Mouse (Mus musculus): ENCODE data around the gene Zfp622. TPM values are rescaled to one million over a fixed set of nuclear protein-coding genes. Genes with fewer than 3 reads are reported as not detected.
A peak's percentile ranks its signal among the peaks of the same experiment; 100 is the strongest.
"Not testable (repeated sequence)": the region's sequence is repeated elsewhere in the genome, so short reads cannot be mapped to it uniquely, and the experiment has no call there.

The Zfp622 gene
- polyA plus RNA-seq, 1 experiment from 2014 or later = 28.9 TPM

DNA sequence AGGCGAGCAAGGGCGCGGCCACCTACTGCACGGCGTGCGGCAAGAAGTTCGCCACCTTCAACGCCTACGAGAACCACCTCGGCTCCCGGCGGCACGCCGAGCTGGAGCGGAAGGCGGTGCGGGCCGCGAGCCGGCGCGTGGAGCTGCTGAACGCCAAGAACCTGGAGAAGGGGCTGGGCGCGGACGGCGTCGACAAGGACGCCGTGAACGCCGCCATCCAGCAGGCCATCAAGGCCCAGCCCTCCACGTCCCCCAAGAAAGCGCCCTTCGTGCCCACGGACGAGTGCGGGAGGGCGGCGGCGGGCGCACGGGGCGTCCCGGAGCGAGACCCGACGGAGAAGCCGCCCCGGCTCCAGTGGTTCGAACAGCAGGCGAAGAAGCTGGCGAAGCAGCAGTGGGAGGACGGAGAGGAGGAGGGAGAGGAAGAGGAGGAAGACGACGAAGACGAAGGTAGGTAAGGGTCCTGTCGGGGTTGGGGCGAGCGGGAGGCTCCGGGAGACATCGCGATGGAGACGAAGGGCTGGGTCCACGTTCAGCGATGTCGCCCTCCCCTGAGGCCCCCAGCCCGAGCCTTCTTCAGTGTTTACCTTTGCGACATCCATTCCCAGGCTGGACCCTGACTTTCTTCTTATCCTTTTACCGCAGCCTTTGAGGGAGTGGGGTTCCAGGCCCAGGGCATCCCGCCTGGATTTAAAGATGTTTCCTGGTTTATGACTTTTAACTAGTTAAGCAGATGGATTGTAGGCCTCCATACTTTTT is 747 bp downstream of the Zfp622 start:
- peaks cover 16% of the 10 kb centered on the region for H3K4me1 ChIP-seq
- peaks cover 34% of the 10 kb centered on the region for H3K36me3 ChIP-seq
- H3K27ac ChIP-seq = peak overlapping the region; percentile 88
- H3K27me3 ChIP-seq (ENCODE audit: low read depth, poor library complexity, severe bottlenecking) = no peaks in the 10 kb centered on the region
- no peaks in the 10 kb centered on the region for H3K9me3 ChIP-seq (replicated peaks)
- WGBS = under 1% methylated on average over 71 of the region's 71 CpGs
- peak overlapping the region; percentile 89 for H3K4me3 ChIP-seq
- peak; percentile 49 for DNase-seq (ENCODE audit: low spot score)

GRCm38 (mm10) chr15:25992992-25993727 is 9.0 kb downstream of the Zfp622 start:
- H3K9me3 ChIP-seq (replicated peaks) = no peaks in the 10 kb centered on the region
- 65% methylated on average over 8 of the region's 8 CpGs for WGBS
- no peak overlapping the region for H3K4me3 ChIP-seq
- H3K4me1 ChIP-seq = no peaks in the 10 kb centered on the region
- H3K27me3 ChIP-seq (ENCODE audit: low read depth, poor library complexity, severe bottlenecking) = no peaks in the 10 kb centered on the region
- DNase-seq (ENCODE audit: low spot score) = peak; percentile 45
- no peak overlapping the region for H3K27ac ChIP-seq
- H3K36me3 ChIP-seq = peaks cover 92% of the 10 kb centered on the region

DNA sequence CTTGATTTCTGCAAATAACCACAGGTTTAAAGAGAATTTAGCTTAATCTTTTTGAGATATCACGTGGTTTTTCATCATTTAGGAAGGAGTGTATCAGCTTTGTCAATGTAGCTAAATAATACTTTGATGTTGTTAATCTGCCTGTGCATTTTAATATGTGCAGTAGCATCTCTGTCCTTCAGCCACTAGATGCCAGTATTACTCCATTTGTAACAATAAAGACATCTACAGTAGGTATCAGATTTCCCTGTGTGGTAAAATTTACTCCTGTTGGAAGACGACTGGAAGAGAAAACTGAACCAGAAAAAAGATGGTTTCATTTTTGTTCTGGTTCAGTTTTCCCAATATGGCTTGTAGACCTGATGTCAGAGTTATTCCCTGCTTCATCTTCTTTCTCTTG is 11.4 kb downstream of the Zfp622 start:
- Histone ChIP-seq H3K36me3 (peaks cover 73% of the 10 kb centered on the region), H3K4me3 (no peak overlapping the region), H3K4me1 (no peaks in the 10 kb centered on the region), H3K9me3 (replicated peaks) (no peaks in the 10 kb centered on the region), H3K27ac (no peak overlapping the region), H3K27me3 (ENCODE audit: low read depth, poor library complexity, severe bottlenecking) (no peaks in the 10 kb centered on the region)
- no peak for DNase-seq (ENCODE audit: low spot score)
- 61% methylated on average over 2 of the region's 2 CpGs for WGBS

DNA sequence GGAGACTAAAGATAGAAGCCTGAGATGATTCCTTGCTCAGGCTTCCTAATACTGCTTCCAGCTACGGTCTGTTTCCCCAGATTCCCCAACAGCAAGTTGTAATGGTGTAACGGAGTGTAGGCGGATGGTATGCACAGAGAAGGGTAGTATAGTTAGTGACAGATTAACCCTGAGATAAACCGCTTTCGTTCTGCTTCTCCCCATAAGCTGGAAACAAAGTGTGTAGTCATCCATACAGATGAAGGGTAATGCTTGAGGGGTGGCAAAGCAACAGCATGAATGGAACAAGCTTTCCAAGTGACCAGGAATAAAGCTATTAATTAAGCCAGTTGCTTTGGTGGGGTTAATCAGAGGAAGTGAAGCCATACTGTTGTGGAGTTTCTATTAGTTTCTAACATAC is 15.4 kb downstream of the Zfp622 start:
- not testable (repeated sequence) for H3K27me3 ChIP-seq (ENCODE audit: low read depth, poor library complexity, severe bottlenecking); H3K9me3 ChIP-seq (replicated peaks); H3K4me1 ChIP-seq; DNase-seq (ENCODE audit: low spot score); H3K27ac ChIP-seq; H3K4me3 ChIP-seq
- WGBS = 85% methylated on average over 5 of the region's 5 CpGs
- H3K36me3 ChIP-seq = peaks cover 34% of the 10 kb centered on the region

- Histone ChIP-seq H3K27me3 (ENCODE audit: low read depth, poor library complexity, severe bottlenecking) (no peaks in the 10 kb centered on the region), H3K27ac (no peak overlapping the region), H3K4me3 (no peak overlapping the region), H3K4me1 (0 out of 2 replicates have a peak, but pooled peaks cover 5% of the 10 kb centered on the region), H3K9me3 (replicated peaks) (no peaks in the 10 kb centered on the region), H3K36me3 (no peaks in the 10 kb centered on the region)
- 90% methylated on average over 3 of the region's 3 CpGs for WGBS
- DNase-seq (ENCODE audit: low spot score) = no peak
These were observed 24.5 kb downstream of the Zfp622 start for GRCm38 (mm10) chr15:26008621-26009020.

DNA sequence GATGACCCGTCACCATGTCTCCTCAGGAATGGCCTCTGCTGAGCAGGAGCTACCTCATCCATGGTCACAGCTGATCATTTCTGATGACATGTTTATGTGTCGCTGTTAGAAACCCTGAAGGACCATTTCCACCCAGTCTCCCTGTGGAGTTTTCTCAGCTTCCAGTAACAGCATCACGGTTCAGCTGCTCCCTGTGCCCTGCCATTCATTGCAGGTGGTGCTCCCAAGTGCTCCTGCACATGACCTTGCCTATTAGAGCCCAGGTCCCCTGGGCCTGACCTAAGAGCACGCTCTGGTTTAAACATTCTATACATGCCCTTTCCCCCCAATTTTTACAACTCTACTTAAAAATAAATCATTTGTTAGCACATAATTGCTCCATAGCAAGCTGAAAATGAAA is 28.7 kb downstream of the Zfp622 start:
- H3K27ac ChIP-seq = no peak overlapping the region
- no peaks in the 10 kb centered on the region for H3K36me3 ChIP-seq
- no peaks in the 10 kb centered on the region for H3K9me3 ChIP-seq (replicated peaks)
- 64% methylated on average over 4 of the region's 4 CpGs for WGBS
- no peaks in the 10 kb centered on the region for H3K27me3 ChIP-seq (ENCODE audit: low read depth, poor library complexity, severe bottlenecking)
- H3K4me3 ChIP-seq = no peak overlapping the region
- DNase-seq (ENCODE audit: low spot score) = peak; percentile 43
- peaks cover 21% of the 10 kb centered on the region for H3K4me1 ChIP-seq

DNA sequence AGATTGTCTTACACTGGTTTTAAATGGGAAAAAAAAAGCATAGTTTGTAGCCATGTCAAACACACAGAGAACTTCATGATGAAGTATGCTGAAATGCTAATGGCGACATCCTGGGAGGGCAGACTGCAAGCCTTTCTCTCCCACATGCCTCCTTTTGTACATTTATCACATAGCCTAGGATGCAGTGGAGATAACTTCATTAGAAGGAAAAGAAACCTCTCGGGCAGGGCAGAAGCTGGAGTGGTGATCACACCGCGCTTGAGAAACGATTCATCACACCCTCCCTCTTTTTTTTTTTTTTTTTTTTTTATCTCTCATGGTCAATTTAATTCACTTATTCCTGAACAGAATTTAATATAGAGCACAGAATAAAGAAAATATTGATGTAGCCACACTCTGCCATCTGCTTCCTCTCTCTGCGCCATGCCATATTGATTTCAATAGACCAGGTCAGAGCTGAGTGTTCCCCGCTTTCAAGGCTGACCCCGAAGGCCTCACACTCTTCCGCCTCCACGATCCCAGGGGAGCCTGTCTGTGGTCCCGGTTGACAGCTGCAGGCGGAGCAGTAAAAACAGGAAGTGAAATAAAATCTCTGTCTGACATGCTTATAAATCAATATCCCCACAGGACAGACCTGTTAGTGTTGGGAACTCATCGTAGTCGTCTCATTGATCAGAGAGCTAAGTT is 32.0 kb downstream of the Zfp622 start:
- Histone ChIP-seq H3K27ac (no peak overlapping the region), H3K4me3 (no peak overlapping the region), H3K36me3 (no peaks in the 10 kb centered on the region), H3K27me3 (ENCODE audit: low read depth, poor library complexity, severe bottlenecking) (no peaks in the 10 kb centered on the region), H3K9me3 (replicated peaks) (no peaks in the 10 kb centered on the region), H3K4me1 (peaks cover 21% of the 10 kb centered on the region)
- WGBS = 46% methylated on average over 14 of the region's 14 CpGs
- DNase-seq (ENCODE audit: low spot score) = peak; percentile 53

- no peak for DNase-seq (ENCODE audit: low spot score)
- 72% methylated on average over 8 of the region's 8 CpGs for WGBS
These were observed 37.6 kb downstream of the Zfp622 start for GRCm38 (mm10) chr15:26021721-26022120.

DNA sequence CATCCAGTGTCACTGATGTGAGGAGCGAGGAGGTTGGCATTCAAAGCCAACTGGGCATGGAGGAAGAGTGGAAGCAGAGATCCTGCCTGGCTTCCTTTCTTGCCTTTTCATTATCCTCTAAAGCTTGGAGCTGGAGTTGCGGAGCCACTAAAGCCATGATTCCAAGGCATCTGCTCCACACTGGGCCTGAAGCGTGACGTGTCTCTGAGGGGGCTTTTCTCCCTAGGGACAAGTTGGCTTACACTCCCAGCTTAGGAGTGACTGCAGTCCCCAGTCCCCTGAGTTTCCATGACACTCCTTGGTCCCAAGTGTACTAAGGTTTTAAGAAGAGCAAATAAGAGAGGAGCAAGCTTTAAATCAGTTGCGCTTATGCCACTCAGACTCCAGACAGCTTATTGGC is 38.5 kb downstream of the Zfp622 start:
- Histone ChIP-seq H3K4me3 (no peak overlapping the region), H3K9me3 (replicated peaks) (no peaks in the 10 kb centered on the region), H3K36me3 (no peaks in the 10 kb centered on the region), H3K27ac (no peak overlapping the region), H3K27me3 (ENCODE audit: low read depth, poor library complexity, severe bottlenecking) (no peaks in the 10 kb centered on the region), H3K4me1 (peaks cover 5% of the 10 kb centered on the region; the same call in 1 of the 2 replicates)
- WGBS = 89% methylated on average over 5 of the region's 5 CpGs
- no peak for DNase-seq (ENCODE audit: low spot score)

More at GRCm38 (mm10) chr15:26021721-26022120, 37.6 kb downstream of the Zfp622 start:
- no peak overlapping the region for H3K27ac ChIP-seq
- H3K27me3 ChIP-seq (ENCODE audit: low read depth, poor library complexity, severe bottlenecking) = no peaks in the 10 kb centered on the region
- H3K4me1 ChIP-seq = peaks cover 11% of the 10 kb centered on the region; the same call in 1 of the 2 replicates
- no peak overlapping the region for H3K4me3 ChIP-seq
- H3K9me3 ChIP-seq (replicated peaks) = no peaks in the 10 kb centered on the region
- H3K36me3 ChIP-seq = no peaks in the 10 kb centered on the region

- WGBS = 77% methylated on average over 3 of the region's 3 CpGs
These were observed 47.5 kb downstream of the Zfp622 start for GRCm38 (mm10) chr15:26031692-26032091.

DNA sequence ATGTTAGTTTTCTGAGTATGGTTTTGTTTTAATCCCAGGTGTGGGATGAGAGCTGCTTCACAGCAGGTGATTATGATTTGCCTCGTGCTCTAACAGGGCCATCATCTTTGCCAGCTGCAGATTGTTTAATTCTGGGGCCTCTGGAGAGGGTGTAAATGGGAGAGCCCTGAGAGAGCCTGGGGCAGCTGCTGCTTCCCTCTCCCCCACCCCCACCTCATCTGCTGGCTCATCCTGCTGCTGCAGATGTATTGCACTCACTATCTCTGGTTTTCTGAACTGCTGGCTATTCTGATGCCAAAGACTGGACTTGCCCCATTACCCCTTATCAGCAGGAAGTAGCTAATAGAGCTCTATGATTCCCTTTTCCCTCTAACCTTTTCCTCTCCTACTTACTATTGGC is 56.4 kb downstream of the Zfp622 start:
- WGBS = 31% methylated on average over 1 of the region's 1 CpGs

More at GRCm38 (mm10) chr15:26031692-26032091, 47.5 kb downstream of the Zfp622 start:
- no peak for DNase-seq (ENCODE audit: low spot score)
- Histone ChIP-seq H3K36me3 (no peaks in the 10 kb centered on the region), H3K27ac (no peak overlapping the region), H3K9me3 (replicated peaks) (no peaks in the 10 kb centered on the region), H3K4me3 (no peak overlapping the region), H3K27me3 (ENCODE audit: low read depth, poor library complexity, severe bottlenecking) (no peaks in the 10 kb centered on the region), H3K4me1 (no peaks in the 10 kb centered on the region)

GRCm38 (mm10) chr15:26041196-26041947 is 57.2 kb downstream of the Zfp622 start:
- WGBS = 86% methylated on average over 2 of the region's 2 CpGs
- Histone ChIP-seq H3K4me1 (no peaks in the 10 kb centered on the region), H3K27me3 (ENCODE audit: low read depth, poor library complexity, severe bottlenecking) (no peaks in the 10 kb centered on the region), H3K27ac (no peak overlapping the region), H3K4me3 (no peak overlapping the region), H3K9me3 (replicated peaks) (no peaks in the 10 kb centered on the region), H3K36me3 (no peaks in the 10 kb centered on the region)
- no peak for DNase-seq (ENCODE audit: low spot score)

More for the DNA sequence above, 56.4 kb downstream of the Zfp622 start:
- H3K4me1 ChIP-seq = no peaks in the 10 kb centered on the region
- no peak for DNase-seq (ENCODE audit: low spot score)
- H3K27ac ChIP-seq = no peak overlapping the region
- no peak overlapping the region for H3K4me3 ChIP-seq
- H3K36me3 ChIP-seq = no peaks in the 10 kb centered on the region
- H3K27me3 ChIP-seq (ENCODE audit: low read depth, poor library complexity, severe bottlenecking) = no peaks in the 10 kb centered on the region
- no peaks in the 10 kb centered on the region for H3K9me3 ChIP-seq (replicated peaks)
